Mouse (Mus musculus): ENCODE data around the gene Wnt7b.

The Wnt7b gene

GRCm38 (mm10) chr15:85507370-85508014 lies 74.8 kb downstream of the Wnt7b start:
- no peak for DNase-seq (ENCODE audit: low read depth, low spot score)

DNA sequence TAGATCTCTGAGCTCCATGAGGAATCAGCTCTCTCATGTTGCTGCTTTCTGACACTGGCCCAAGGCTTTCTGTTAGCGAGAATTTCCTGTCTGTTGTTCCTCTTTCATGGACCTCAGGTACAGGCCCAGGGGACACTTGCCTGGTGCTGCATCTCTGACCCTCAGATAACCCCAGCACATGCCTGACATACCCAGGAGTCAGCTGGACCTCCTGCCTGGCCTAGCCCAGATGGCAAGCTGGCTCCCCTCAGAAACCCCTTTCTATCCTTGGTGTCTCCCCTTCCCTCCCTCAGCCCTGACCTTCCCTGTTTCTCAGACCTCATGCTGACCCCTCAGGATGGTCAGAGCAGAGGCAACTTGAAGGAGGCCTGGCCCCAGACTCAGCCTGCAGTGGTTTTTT lies 75.6 kb downstream of the Wnt7b start:
- no peak for DNase-seq (ENCODE audit: low read depth, low spot score)

DNA sequence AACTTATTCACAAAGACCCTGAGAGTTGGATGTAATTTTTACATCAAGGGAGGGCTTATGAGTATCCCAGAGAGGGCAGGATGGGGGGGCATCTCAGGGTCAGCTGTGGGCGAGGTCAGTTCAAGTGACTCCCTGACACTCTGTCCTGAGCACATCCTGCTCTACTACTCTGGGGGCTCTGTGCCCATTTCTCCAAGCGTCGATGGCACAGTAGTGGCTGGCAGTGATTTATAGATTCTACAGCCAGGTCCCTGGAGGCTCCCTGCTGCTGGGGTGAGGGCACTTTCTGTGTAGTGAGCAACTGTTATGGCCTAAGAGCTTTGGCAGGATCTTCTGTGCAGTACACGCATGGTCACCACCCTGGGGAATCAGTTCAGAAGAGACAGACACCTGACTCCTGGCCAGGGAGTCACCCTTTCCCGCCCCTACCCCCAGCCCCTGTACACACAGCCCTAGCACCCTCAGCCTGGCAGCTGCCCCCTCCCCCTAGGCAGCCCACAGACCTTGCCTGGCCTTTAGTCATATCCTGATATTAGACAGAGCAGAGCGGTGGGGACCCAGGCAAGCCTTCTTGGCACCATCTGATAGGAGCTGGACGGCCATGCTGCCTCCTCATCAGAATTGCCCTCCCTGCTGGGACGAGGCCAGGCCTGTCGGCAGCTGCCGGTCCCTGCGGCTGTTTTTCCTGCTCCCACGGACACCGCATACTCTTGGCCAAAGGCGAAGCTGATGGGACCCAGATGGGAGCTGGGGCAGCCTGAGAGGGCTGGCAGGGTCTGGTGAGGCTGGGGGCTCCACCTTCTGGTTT lies 77.0 kb downstream of the Wnt7b start:
- peak; percentile 73 for DNase-seq (ENCODE audit: low read depth, low spot score)

- no peak for DNase-seq (ENCODE audit: low read depth, low spot score)
Observed at GRCm38 (mm10) chr15:85503127-85503526, 79.1 kb downstream of the Wnt7b start, which contains the start of gene 7530416G11Rik. Gene 7530416G11Rik (minus strand): TSS chr15:85503227.

GRCm38 (mm10) chr15:85500267-85500666 lies 82.0 kb downstream of the Wnt7b start:
- no peak for DNase-seq (ENCODE audit: low read depth, low spot score)

GRCm38 (mm10) chr15:85497981-85498475 lies 84.2 kb downstream of the Wnt7b start:
- DNase-seq (ENCODE audit: low read depth, low spot score), result no peak

DNA sequence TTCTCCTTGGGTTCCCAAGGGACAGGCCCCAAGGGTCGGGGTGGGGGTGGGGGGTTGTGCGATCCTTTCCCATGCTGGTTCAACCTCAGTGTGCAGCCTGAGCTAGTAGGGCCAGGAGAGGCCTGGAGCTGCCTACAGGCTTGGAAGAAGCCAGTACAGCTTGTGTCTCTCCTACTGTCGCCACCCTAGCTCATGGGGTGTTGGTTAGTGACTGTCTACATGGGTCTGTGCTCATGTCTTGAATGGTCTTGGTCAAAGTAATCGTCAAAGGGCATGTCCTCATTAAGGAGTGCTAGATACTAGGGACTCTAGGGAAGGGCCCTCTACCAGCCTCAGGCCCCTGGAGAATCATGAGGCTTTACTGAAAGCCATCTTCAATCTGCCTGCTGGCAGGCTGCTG lies 84.7 kb downstream of the Wnt7b start:
- no peak for DNase-seq (ENCODE audit: low read depth, low spot score)

DNA sequence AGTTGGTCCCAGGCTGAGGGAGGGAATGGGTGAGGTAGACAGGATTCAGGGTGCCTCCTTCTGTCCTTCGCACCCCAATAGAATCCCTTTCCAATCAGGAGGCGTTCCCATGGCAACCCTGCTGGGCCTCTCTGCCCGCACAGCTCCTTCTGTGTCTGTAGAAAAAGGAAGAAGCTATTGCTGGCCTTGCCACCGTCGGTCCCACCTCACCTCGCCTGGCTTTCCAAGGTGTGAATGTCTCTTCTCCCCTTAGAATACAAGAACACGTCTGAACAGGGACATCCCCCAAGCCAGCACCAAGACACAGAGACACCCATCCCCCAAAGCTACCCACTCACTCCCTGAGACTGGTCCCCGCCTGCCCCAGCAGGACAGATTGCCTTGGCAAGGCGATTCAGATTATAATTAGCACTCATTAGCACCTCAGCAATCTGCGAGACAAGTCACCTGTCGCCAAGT lies 88.1 kb downstream of the Wnt7b start:
- DNase-seq (ENCODE audit: low read depth, low spot score), result no peak

- DNase-seq (ENCODE audit: low read depth, low spot score), result no peak
Observed at GRCm38 (mm10) chr15:85489751-85490150, 92.5 kb downstream of the Wnt7b start.

DNA sequence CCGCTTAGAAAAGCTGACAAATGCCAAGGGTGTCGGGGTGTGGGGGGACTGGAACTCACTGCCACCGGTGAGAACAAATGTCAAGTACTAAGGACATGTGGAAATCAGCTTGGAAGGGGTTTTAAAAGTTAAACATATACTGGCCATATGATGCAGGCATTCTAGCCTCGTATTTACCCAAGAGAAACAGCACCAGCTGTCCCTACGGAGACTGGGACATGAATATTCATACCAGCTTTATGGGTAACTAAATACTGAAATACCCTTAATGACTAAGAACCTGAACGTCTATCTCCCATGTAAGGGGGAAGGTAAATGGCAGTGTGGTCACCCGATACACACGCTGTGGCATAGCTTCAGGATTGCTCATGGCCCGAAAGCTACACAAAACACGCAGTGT lies 93.4 kb downstream of the Wnt7b start:
- no peak for DNase-seq (ENCODE audit: low read depth, low spot score)

Data from skeletal muscle tissue, adult 2 months (tissue).